Mouse (Mus musculus): Measurements from ENCODE around the gene Gm10642.

GRCm38 (mm10) chr9:70675961-70676360, 19.9 kb downstream of the Gm10642 start:
- no peak for TF ChIP-seq CTCF (IDR thresholded peaks at IDR 0.05; ENCODE audit: extremely low read depth, insufficient read depth, low read length)
- TF ChIP-seq POLR2A (IDR thresholded peaks at IDR 0.05; ENCODE audit: extremely low read depth, insufficient read depth, low read length): no peak

Data from cortical plate, adult 2 months (tissue).